Mouse (Mus musculus) midbrain, embryonic 13.5 days (tissue): ENCODE measurements around the gene Glipr1l2. TPM values are rescaled to one million over a fixed set of nuclear protein-coding genes. Genes with fewer than 3 reads are reported as not detected.
A peak's percentile ranks its signal among the peaks of the same experiment; 100 is the strongest.

ENCODE experiments used
- ATAC-seq: fragments of 200-750 bp; cut with Nextera tagmentation; 2 replicates; pipeline ENCODE4 v1.8.0; 2017; ENCODE audit warnings: mild to moderate bottlenecking, moderate TSS enrichment, moderate library complexity
- H3K27ac ChIP-seq: fragments of 300-500 bp; sonication (generic); 2 replicates; pipeline ENCODE4 v1.5.1; 2015; ENCODE audit warnings: inconsistent platforms, mild to moderate bottlenecking, moderate library complexity
- H3K27me3 ChIP-seq: fragments of 300-500 bp; sonication (generic); 2 replicates; pipeline ENCODE4 v1.6.1; 2015; ENCODE audit warnings: mild to moderate bottlenecking, inconsistent platforms
- H3K36me3 ChIP-seq: fragments of 300-500 bp; sonication (generic); 2 replicates; pipeline ENCODE4 v1.6.1; 2015; ENCODE audit warnings: mild to moderate bottlenecking, inconsistent platforms
- H3K4me1 ChIP-seq: fragments of 300-500 bp; sonication (generic); replicated peaks from 2 replicates; pipeline ENCODE4 v1.6.1; 2015; ENCODE audit warnings: inconsistent platforms
- H3K4me2 ChIP-seq: fragments of 300-500 bp; sonication (generic); replicated peaks from 2 replicates; pipeline ENCODE4 v1.6.1; 2015; ENCODE audit warnings: moderate library complexity, mild to moderate bottlenecking, inconsistent platforms
- H3K4me3 ChIP-seq: fragments of 300-500 bp; sonication (generic); replicated peaks from 2 replicates; pipeline ENCODE4 v1.5.1; 2015; ENCODE audit warnings: mild to moderate bottlenecking, inconsistent platforms
- H3K9ac ChIP-seq: fragments of 300-500 bp; sonication (generic); replicated peaks from 2 replicates; pipeline ENCODE4 v1.6.1; 2015; ENCODE audit warnings: mild to moderate bottlenecking, inconsistent platforms
- H3K9me3 ChIP-seq: fragments of 300-500 bp; sonication (generic); 2 replicates; pipeline ENCODE4 v1.6.1; 2016; ENCODE audit warnings: mild to moderate bottlenecking, inconsistent platforms
- WGBS: fragments of 180-500 bp; shearing (Covaris S2); methylation state at CpG from one replicate; pipeline ENCODE4 v1.1.7; 2015; 5-methylcytosine and 5-hydroxymethylcytosine counted together
- polyA plus RNA-seq: library from polyadenylated mRNA; unstranded; fragments of >200 nt; fragmentation: Nextera tagmentation; extraction: Ambion mirVana; gene quantifications from 2 replicates; pipeline ENCODE4 v1.2.1, GENCODE M21; 2015

The Glipr1l2 gene
- polyA plus RNA-seq, 1 experiment from 2014 or later, result not detected

GRCm38 (mm10) chr10:112132194-112132593 is 49.0 kb downstream of the Glipr1l2 start:
- ATAC-seq, result no peak
- Histone ChIP-seq H3K9ac (no peak overlapping the region), H3K27me3 (no peaks in the 10 kb centered on the region), H3K27ac (no peak overlapping the region), H3K36me3 (no peaks in the 10 kb centered on the region), H3K4me2 (no peak overlapping the region), H3K4me1 (no peaks in the 10 kb centered on the region), H3K4me3 (no peak overlapping the region), H3K9me3 (no peaks in the 10 kb centered on the region)
- WGBS, result 93% methylated on average over 3 of the region's 3 CpGs

- H3K4me3 ChIP-seq, result peak overlapping the region; percentile 29
- H3K27ac ChIP-seq, result no peak overlapping the region
- H3K9ac ChIP-seq, result 0 out of 2 replicates have a peak overlapping the region, but pooled peaks have one; percentile 21
- no peaks in the 10 kb centered on the region for H3K36me3 ChIP-seq
- no peaks in the 10 kb centered on the region for H3K27me3 ChIP-seq
- no peaks in the 10 kb centered on the region for H3K9me3 ChIP-seq
- H3K4me2 ChIP-seq, result peak overlapping the region; percentile 45
- no peaks in the 10 kb centered on the region for H3K4me1 ChIP-seq
- WGBS, result 16% methylated on average over 9 of the region's 9 CpGs
- peak; percentile 94 for ATAC-seq
These were observed 55.1 kb downstream of the Glipr1l2 start for GRCm38 (mm10) chr10:112138050-112138870.

- H3K36me3 ChIP-seq, result no peaks in the 10 kb centered on the region
- H3K4me1 ChIP-seq, result no peaks in the 10 kb centered on the region
- WGBS, result 28% methylated on average over 6 of the region's 6 CpGs
- H3K27me3 ChIP-seq, result no peaks in the 10 kb centered on the region
- no peaks in the 10 kb centered on the region for H3K9me3 ChIP-seq
- peak; percentile 60 for ATAC-seq
- H3K9ac ChIP-seq, result 0 out of 2 replicates have a peak overlapping the region, but pooled peaks have one; percentile 21
- peak overlapping the region; percentile 29 for H3K4me3 ChIP-seq
- H3K4me2 ChIP-seq, result peak overlapping the region; percentile 45
- no peak overlapping the region for H3K27ac ChIP-seq
These were observed 55.8 kb downstream of the Glipr1l2 start for GRCm38 (mm10) chr10:112138871-112139430.

DNA sequence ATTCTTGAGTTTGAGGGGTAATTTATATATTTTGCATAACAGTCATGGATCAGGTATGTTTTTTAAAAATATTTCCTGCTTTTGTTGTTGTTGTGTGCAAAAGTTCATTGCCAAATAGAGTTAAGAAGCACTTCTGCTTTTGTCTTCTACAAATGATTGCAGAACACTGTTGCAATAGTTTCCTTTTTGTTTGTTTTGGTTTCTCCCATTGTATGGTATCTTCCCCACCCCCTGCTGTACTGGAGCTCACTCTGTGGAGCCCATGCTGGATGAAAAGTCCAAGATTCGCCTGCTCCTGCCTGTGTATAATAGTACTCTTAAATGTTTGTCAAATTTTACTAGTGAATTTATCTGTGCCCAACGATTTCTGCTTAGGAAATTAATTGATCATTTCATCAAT is 56.7 kb downstream of the Glipr1l2 start:
- no peak overlapping the region for H3K4me3 ChIP-seq
- no peak for ATAC-seq
- no peaks in the 10 kb centered on the region for H3K9me3 ChIP-seq
- 54% methylated on average over 2 of the region's 2 CpGs for WGBS
- H3K27me3 ChIP-seq, result no peaks in the 10 kb centered on the region
- H3K4me1 ChIP-seq, result no peaks in the 10 kb centered on the region
- H3K9ac ChIP-seq, result no peak overlapping the region
- H3K27ac ChIP-seq, result no peak overlapping the region
- no peaks in the 10 kb centered on the region for H3K36me3 ChIP-seq
- no peak overlapping the region for H3K4me2 ChIP-seq

Other genes with a start within 250 kb of the Glipr1l2 start
- 47.3 and 48.9 TPM in 2 replicates for gene Krr1, start 110.7 kb upstream of the Glipr1l2 start, polyA plus RNA-seq
- gene Glipr1, start 80.7 kb upstream of the Glipr1l2 start, polyA plus RNA-seq, result 0.36 and 0.45 TPM in 2 replicates
- not detected in 2 replicates for gene Glipr1l1, start 23.2 kb upstream of the Glipr1l2 start, polyA plus RNA-seq
- 0.24 and 0.46 TPM in 2 replicates for gene Glipr1l3, start 77.0 kb downstream of the Glipr1l2 start, polyA plus RNA-seq
- gene Caps2, start 80.3 kb downstream of the Glipr1l2 start, polyA plus RNA-seq, result 0.30 and 0.41 TPM in 2 replicates
- gene Kcnc2, start 187.8 kb downstream of the Glipr1l2 start, polyA plus RNA-seq, result 3.3 and 4.1 TPM in 2 replicates